Comparison of ENCODE assay signal across 12 mouse cellular contexts in genomic region chr4:121015268-121015659, GRCm38 (mm10). TPM values are rescaled to one million over a fixed set of nuclear protein-coding genes. Genes with fewer than 3 reads are reported as not detected.
A peak's percentile ranks its signal among the peaks of the same experiment; 100 is the strongest.
DNase-seq lines count a peak whose midpoint lies in the region; ATAC-seq and TF ChIP-seq lines count a peak whose summit lies in the region.
"Had no signal": no experiment of that assay in that cellular context is flagged by ENCODE, and none has a peak within 500 bp of the region (broad histone marks: within the 10 kb centered on the region; RNA-seq: fewer than 3 reads in every experiment).

No protein-coding gene starts in this region.

- peaks cover 65% of the 10 kb centered on the region for H3K79me2 ChIP-seq in macrophage (ENCODE audit: inconsistent target)

- no peak for ATAC-seq in kidney, embryonic 16.5 days (ENCODE audit: low FRiP score, low TSS enrichment)
- no peak for ATAC-seq in hindbrain, embryonic 13.5 days (ENCODE audit: low FRiP score)
- ATAC-seq: Patski had no signal

- no peaks in the 10 kb centered on the region for H3K36me3 ChIP-seq in kidney, embryonic 16.5 days (ENCODE audit: insufficient read depth, low read length)
- no peaks in the 10 kb centered on the region for H3K36me3 ChIP-seq in hindbrain, embryonic 13.5 days
- no peaks in the 10 kb centered on the region for H3K36me3 ChIP-seq in macrophage (ENCODE audit: inconsistent target)

- H3K9me3 ChIP-seq in kidney, embryonic 16.5 days (ENCODE audit: low read length) = no peaks in the 10 kb centered on the region
- H3K9me3 ChIP-seq in hindbrain, embryonic 13.5 days = no peaks in the 10 kb centered on the region

- no peak for DNase-seq in kidney, adult 9 months
- no peak for DNase-seq in frontal cortex, postnatal 14 days (ENCODE audit: low spot score in 2 of 2)
- DNase-seq in thymus, postnatal 10 days (ENCODE audit: low spot score in 2 of 2) = no peak
- no peak for DNase-seq in MN1 (ENCODE audit: low spot score)
- DNase-seq: cerebellum, postnatal 25 days; heart, adult 2 months; lung, postnatal 14 days had no signal

- H3K4me2 ChIP-seq in kidney, embryonic 16.5 days (replicated peaks; ENCODE audit: low read depth, low read length) = peak overlapping the region; percentile 87; the same call in 1 of the 2 replicates
- H3K4me2 ChIP-seq in hindbrain, embryonic 13.5 days = peak overlapping the region; percentile 79

- H3K27ac ChIP-seq in kidney, embryonic 16.5 days (ENCODE audit: low read length) = no peak overlapping the region
- H3K27ac ChIP-seq in cortical plate, adult 2 months (ENCODE audit: insufficient read depth, low read length) = 0 out of 2 replicates have a peak overlapping the region, but pooled peaks have one; percentile 26
- H3K27ac ChIP-seq in hindbrain, embryonic 13.5 days = no peak overlapping the region
- peak overlapping the region; percentile 46 for H3K27ac ChIP-seq in macrophage

- H3K27me3 ChIP-seq in kidney, embryonic 16.5 days (ENCODE audit: insufficient read depth, low read length) = no peaks in the 10 kb centered on the region
- H3K27me3 ChIP-seq in hindbrain, embryonic 13.5 days = no peaks in the 10 kb centered on the region
- H3K27me3 ChIP-seq: Patski had no signal

- no peak for TF ChIP-seq POLR2A in cortical plate, adult 2 months (IDR thresholded peaks at IDR 0.05; ENCODE audit: extremely low read depth, insufficient read depth, low read length)

- WGBS in kidney, embryonic 16.5 days = 73% methylated on average over 7 of the region's 7 CpGs
- 82% methylated on average over 7 of the region's 7 CpGs for WGBS in hindbrain, embryonic 13.5 days
- WGBS in macrophage (ENCODE audit: missing documents) = 37% methylated on average over 7 of the region's 7 CpGs

- no peak for TF ChIP-seq CTCF in cortical plate, adult 2 months (IDR thresholded peaks at IDR 0.05; ENCODE audit: extremely low read depth, insufficient read depth, low read length)

- no peak overlapping the region for H3K9ac ChIP-seq in kidney, embryonic 16.5 days (replicated peaks; ENCODE audit: low read length)
- peak overlapping the region; percentile 35; the same call in 1 of the 2 replicates for H3K9ac ChIP-seq in hindbrain, embryonic 13.5 days

- peaks cover 18% of the 10 kb centered on the region for H3K4me1 ChIP-seq in kidney, embryonic 16.5 days (ENCODE audit: insufficient read depth, low read length)
- peaks cover 4% of the 10 kb centered on the region for H3K4me1 ChIP-seq in cortical plate, adult 2 months (ENCODE audit: control insufficient read depth, insufficient read depth, low read length)
- H3K4me1 ChIP-seq in hindbrain, embryonic 13.5 days (replicated peaks) = peaks cover 49% of the 10 kb centered on the region

- H3K4me3 ChIP-seq in kidney, embryonic 16.5 days (ENCODE audit: low read length) = no peak overlapping the region
- peak overlapping the region; percentile 71; the same call in 1 of the 2 replicates for H3K4me3 ChIP-seq in cortical plate, adult 2 months (ENCODE audit: insufficient read depth, low read length)
- H3K4me3 ChIP-seq in hindbrain, embryonic 13.5 days = peak overlapping the region; percentile 89
- peak overlapping the region; percentile 64 for H3K4me3 ChIP-seq in macrophage (ENCODE audit: inconsistent target)

RNA-seq across cellular contexts. Expression of gene Smap2, which starts 1.8 kb away (rescaled TPM):
- polyA plus RNA-seq in kidney, embryonic 16.5 days (2015; fragmentation: Nextera tagmentation; extraction: Ambion mirVana) = 12.9 and 15.0 TPM in 2 replicates
- 100 and 101 TPM in 2 replicates for polyA plus RNA-seq in cortical plate, adult 2 months (2012; rRNA removed)
- 36.7 and 36.8 TPM in 2 replicates for polyA plus RNA-seq in hindbrain, embryonic 13.5 days (2015; fragmentation: Nextera tagmentation; extraction: Ambion mirVana)
- 100 to 1,000 TPM in 3 of 26 experiments, 10 to 100 TPM in 23; 27.4 to 135 (median 65.5) TPM for total RNA-seq in macrophage (2018; cell fraction: chromatin; rRNA removed)
- total RNA-seq in macrophage (2018; cell fraction: cytosol; rRNA removed) = 100 to 1,000 TPM in 10 of 26 experiments, 10 to 100 TPM in 16; 68.1 to 129 (median 92.1) TPM
- total RNA-seq in macrophage (2018; cell fraction: nucleus; rRNA removed) = 100 to 1,000 TPM in 1 of 26 experiments, 10 to 100 TPM in 25; 49.3 to 106 (median 71.6) TPM
- 87.2 to 154 TPM (median 91.9 TPM) in 3 replicates for polyA plus RNA-seq in macrophage (2018)

RNA-seq across cellular contexts. Expression of gene Col9a2, which starts 23.9 kb away (rescaled TPM):
- 3.3 and 4.9 TPM in 2 replicates for polyA plus RNA-seq in kidney, embryonic 16.5 days (2015; fragmentation: Nextera tagmentation; extraction: Ambion mirVana)
- 5.3 and 5.6 TPM in 2 replicates for polyA plus RNA-seq in cortical plate, adult 2 months (2012; rRNA removed)
- 12.9 and 14.4 TPM in 2 replicates for polyA plus RNA-seq in hindbrain, embryonic 13.5 days (2015; fragmentation: Nextera tagmentation; extraction: Ambion mirVana)
- total RNA-seq in macrophage (2018; cell fraction: chromatin; rRNA removed) = under 1 TPM in 2 of 26 experiments, not detected in 24; 0.16 to 0.35 TPM
- total RNA-seq in macrophage (2018; cell fraction: cytosol; rRNA removed) = under 1 TPM in 2 of 26 experiments, not detected in 24; 0.14 to 0.17 TPM
- total RNA-seq in macrophage (2018; cell fraction: nucleus; rRNA removed) = not detected
- polyA plus RNA-seq in macrophage (2018) = 0.04 TPM in 1 of 3 replicates, not detected in the others
- total RNA-seq: heart, adult 2 months had no signal

Comparison
In these comparisons a context has a peak if more than half of its experiments do, and no peak if none do; other contexts are left out.
1. H3K27ac ChIP-seq: peak in cortical plate, adult 2 months (single experiment) and macrophage (single experiment); none in kidney, embryonic 16.5 days (single experiment) and hindbrain, embryonic 13.5 days (single experiment).